Mouse (Mus musculus) megakaryocyte, embryonic 14.5 days (primary cell): ENCODE measurements at regions not wholly inside any gene's neighbourhood (a gene's known extent, or its start where the extent isn't known, plus 50 kb on each side); places are given as distances from the start of the nearest gene placed in this dataset.

Experiments used
- FLI1 ChIP-seq: IDR thresholded peaks from 2 replicates; pipeline ENCODE4 v1.6.1; 2012; ENCODE audit warnings: low read length, inconsistent platforms, mixed read lengths
- GATA1 ChIP-seq: IDR thresholded peaks from 3 replicates; pipeline ENCODE4 v1.6.1; 2012; ENCODE audit warnings: mixed read lengths, low read length, inconsistent platforms, borderline replicate concordance

DNA sequence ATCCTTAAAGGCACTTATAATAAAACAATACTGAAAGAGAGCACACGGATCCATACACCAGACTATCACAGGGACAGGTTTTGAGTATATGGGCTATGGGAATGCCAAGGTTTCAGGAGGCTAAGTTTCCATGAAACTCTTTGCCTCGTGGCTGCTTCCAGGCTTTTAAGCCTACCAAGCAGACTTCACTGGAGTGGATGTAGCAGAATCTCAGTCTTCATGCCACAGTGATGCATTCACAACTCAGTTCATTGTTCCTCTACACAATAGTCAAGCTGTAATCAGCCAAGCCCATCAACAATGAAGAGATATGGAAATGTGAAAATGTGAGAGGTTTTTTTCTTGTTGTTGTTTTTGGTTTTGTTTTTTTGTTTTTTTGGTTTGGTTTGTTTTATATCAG, 148.3 kb upstream of the 1700008P02Rik start:
- TF ChIP-seq FLI1 (no peak), GATA1 (no peak)
